Mouse (Mus musculus) kidney, embryonic 14.5 days (tissue): ENCODE results near the gene Ch25h. TPM values are rescaled to one million over a fixed set of nuclear protein-coding genes. Genes with fewer than 3 reads are reported as not detected.

Experiments used
- ATAC-seq: fragments of 200-750 bp; cut with Nextera tagmentation; 2 replicates; pipeline ENCODE4 v1.8.0; 2017; ENCODE audit warnings: moderate number of reproducible peaks, mild to moderate bottlenecking, moderate TSS enrichment, moderate library complexity; ENCODE audit not compliant: low FRiP score, low TSS enrichment
- H3K27ac ChIP-seq: fragments of 300-500 bp; sonication (generic); 2 replicates; pipeline ENCODE4 v1.5.1; 2014; ENCODE audit warnings: low read depth, mild to moderate bottlenecking, low read length, moderate library complexity, mixed read lengths
- H3K27me3 ChIP-seq: fragments of 300-500 bp; sonication (generic); 2 replicates; pipeline ENCODE4 v1.6.1; 2014; ENCODE audit warnings: mild to moderate bottlenecking, low read length; ENCODE audit not compliant: control insufficient read depth, insufficient read depth
- H3K36me3 ChIP-seq: fragments of 300-500 bp; sonication (generic); 2 replicates; pipeline ENCODE4 v1.6.1; 2014; ENCODE audit warnings: low read length, mixed read lengths; ENCODE audit not compliant: control insufficient read depth, insufficient read depth
- H3K4me1 ChIP-seq: fragments of 300-500 bp; sonication (generic); 2 replicates; pipeline ENCODE4 v1.6.1; 2014; ENCODE audit warnings: low read length, mixed read lengths; ENCODE audit not compliant: control insufficient read depth, insufficient read depth
- H3K4me2 ChIP-seq: fragments of 300-500 bp; sonication (generic); replicated peaks from 2 replicates; pipeline ENCODE4 v1.6.1; 2014; ENCODE audit warnings: low read depth, mild to moderate bottlenecking, low read length
- H3K4me3 ChIP-seq: fragments of 300-500 bp; sonication (generic); 2 replicates; pipeline ENCODE4 v1.5.1; 2014; ENCODE audit warnings: mild to moderate bottlenecking, low read length
- H3K9ac ChIP-seq: fragments of 300-500 bp; sonication (generic); 2 replicates; pipeline ENCODE4 v1.6.1; 2014; ENCODE audit warnings: low read depth, mild to moderate bottlenecking, low read length, moderate library complexity
- H3K9me3 ChIP-seq: fragments of 300-500 bp; sonication (generic); 2 replicates; pipeline ENCODE4 v1.6.1; 2016; ENCODE audit warnings: low read length; ENCODE audit not compliant: control insufficient read depth
- WGBS: fragments of 180-500 bp; shearing (Covaris S2); extraction: QIAGEN DNeasy Blood & Tissue Kit; methylation state at CpG from one replicate; pipeline ENCODE4 v1.1.7; 2014; 5-methylcytosine and 5-hydroxymethylcytosine counted together
- polyA plus RNA-seq: library from polyadenylated mRNA; unstranded; fragments of >200 nt; fragmentation: Nextera tagmentation; extraction: Ambion mirVana; gene quantifications from 2 replicates; pipeline ENCODE4 v1.2.1, GENCODE M21; 2014

Ch25h gene
- polyA plus RNA-seq, 1 experiment from 2014 or later, result 2.1 TPM

DNA sequence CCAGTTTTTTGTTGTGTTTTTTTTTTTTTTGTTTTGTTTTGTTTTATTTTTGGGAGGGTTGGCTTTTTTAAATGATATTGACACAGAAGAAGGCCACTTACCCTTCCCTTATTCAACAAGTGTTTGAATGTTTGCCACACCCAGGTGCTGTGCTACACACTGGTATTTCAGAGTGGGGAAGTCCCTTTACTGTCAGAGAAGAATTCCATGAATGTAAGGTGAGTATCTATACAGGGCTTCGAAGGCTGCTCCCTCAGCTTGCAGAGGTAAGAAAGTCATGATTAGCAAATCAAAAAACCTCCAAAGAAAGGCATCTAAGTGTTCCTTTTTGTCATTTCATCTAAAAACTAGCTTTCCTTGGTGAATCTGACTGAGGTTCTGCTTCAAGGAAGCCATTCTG lies 26.1 kb downstream of the Ch25h start:
- Histone ChIP-seq H3K27ac (no peak overlapping the region), H3K36me3 (no peaks in the 10 kb centered on the region), H3K4me1 (no peaks in the 10 kb centered on the region), H3K4me3 (no peak overlapping the region), H3K9ac (no peak overlapping the region), H3K4me2 (no peak overlapping the region), H3K27me3 (no peaks in the 10 kb centered on the region), H3K9me3 (no peaks in the 10 kb centered on the region)
- 88% methylated on average over 1 of the region's 1 CpGs for WGBS
- no peak for ATAC-seq

- Histone ChIP-seq H3K4me3 (no peak overlapping the region), H3K27me3 (no peaks in the 10 kb centered on the region), H3K4me2 (no peak overlapping the region), H3K9ac (no peak overlapping the region), H3K27ac (no peak overlapping the region), H3K4me1 (no peaks in the 10 kb centered on the region), H3K36me3 (no peaks in the 10 kb centered on the region), H3K9me3 (no peaks in the 10 kb centered on the region)
- no peak; the same call in 1 of the 2 replicates for ATAC-seq
- WGBS, result 55% methylated on average over 4 of the region's 4 CpGs
Measured at GRCm38 (mm10) chr19:34445410-34446012, 29.5 kb downstream of the Ch25h start.

- ATAC-seq, result no peak
Measured at GRCm38 (mm10) chr19:34444785-34445184, 30.2 kb downstream of the Ch25h start.

GRCm38 (mm10) chr19:34441979-34442378 lies 33.0 kb downstream of the Ch25h start:
- no peak for ATAC-seq
- H3K27me3 ChIP-seq, result no peaks in the 10 kb centered on the region
- H3K36me3 ChIP-seq, result no peaks in the 10 kb centered on the region
- no peak overlapping the region for H3K4me3 ChIP-seq
- no peak overlapping the region for H3K4me2 ChIP-seq
- 70% methylated on average over 2 of the region's 2 CpGs for WGBS
- no peak overlapping the region for H3K27ac ChIP-seq
- no peak overlapping the region for H3K9ac ChIP-seq
- H3K9me3 ChIP-seq, result no peaks in the 10 kb centered on the region
- H3K4me1 ChIP-seq, result no peaks in the 10 kb centered on the region

More at GRCm38 (mm10) chr19:34444785-34445184, 30.2 kb downstream of the Ch25h start:
- no peaks in the 10 kb centered on the region for H3K4me1 ChIP-seq
- H3K27ac ChIP-seq, result no peak overlapping the region
- no peak overlapping the region for H3K4me3 ChIP-seq
- no peak overlapping the region for H3K9ac ChIP-seq
- no peaks in the 10 kb centered on the region for H3K9me3 ChIP-seq
- no peaks in the 10 kb centered on the region for H3K36me3 ChIP-seq
- 83% methylated on average over 3 of the region's 3 CpGs for WGBS
- H3K27me3 ChIP-seq, result no peaks in the 10 kb centered on the region
- H3K4me2 ChIP-seq, result no peak overlapping the region

DNA sequence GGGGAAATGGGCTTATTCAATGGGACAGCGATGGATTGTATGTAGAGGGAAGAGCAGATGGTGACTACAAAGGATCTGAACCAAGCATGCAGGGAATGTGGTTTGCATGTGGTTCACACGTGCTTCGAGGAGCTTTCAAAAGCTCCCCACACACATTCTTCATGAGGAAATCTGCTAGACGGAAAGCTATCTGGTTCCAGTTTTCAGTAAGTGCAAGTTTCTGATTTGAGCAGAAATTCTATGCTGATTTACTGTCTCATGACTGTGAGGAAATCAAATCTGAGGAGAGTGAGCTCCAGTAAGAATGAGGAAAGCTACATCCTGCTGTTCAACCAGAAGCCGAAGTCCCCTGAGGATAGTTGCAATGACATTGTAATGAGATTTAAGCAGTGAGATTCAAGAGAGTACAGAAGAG lies 39.8 kb downstream of the Ch25h start:
- no peak; the same call in 1 of the 2 replicates for ATAC-seq
- WGBS, result 51% methylated on average over 5 of the region's 5 CpGs
- no peaks in the 10 kb centered on the region for H3K36me3 ChIP-seq

GRCm38 (mm10) chr19:34431314-34431713 lies 43.6 kb downstream of the Ch25h start:
- Histone ChIP-seq H3K4me3 (no peak overlapping the region), H3K4me1 (no peaks in the 10 kb centered on the region), H3K27me3 (no peaks in the 10 kb centered on the region), H3K9ac (no peak overlapping the region), H3K36me3 (no peaks in the 10 kb centered on the region), H3K4me2 (no peak overlapping the region), H3K27ac (no peak overlapping the region), H3K9me3 (no peaks in the 10 kb centered on the region)
- 85% methylated on average over 3 of the region's 3 CpGs for WGBS
- ATAC-seq, result no peak

More for the DNA sequence above, 39.8 kb downstream of the Ch25h start:
- H3K4me1 ChIP-seq, result no peaks in the 10 kb centered on the region
- no peaks in the 10 kb centered on the region for H3K27me3 ChIP-seq
- no peak overlapping the region for H3K9ac ChIP-seq
- no peak overlapping the region for H3K4me2 ChIP-seq
- H3K27ac ChIP-seq, result no peak overlapping the region
- H3K4me3 ChIP-seq, result no peak overlapping the region
- H3K9me3 ChIP-seq, result no peaks in the 10 kb centered on the region

DNA sequence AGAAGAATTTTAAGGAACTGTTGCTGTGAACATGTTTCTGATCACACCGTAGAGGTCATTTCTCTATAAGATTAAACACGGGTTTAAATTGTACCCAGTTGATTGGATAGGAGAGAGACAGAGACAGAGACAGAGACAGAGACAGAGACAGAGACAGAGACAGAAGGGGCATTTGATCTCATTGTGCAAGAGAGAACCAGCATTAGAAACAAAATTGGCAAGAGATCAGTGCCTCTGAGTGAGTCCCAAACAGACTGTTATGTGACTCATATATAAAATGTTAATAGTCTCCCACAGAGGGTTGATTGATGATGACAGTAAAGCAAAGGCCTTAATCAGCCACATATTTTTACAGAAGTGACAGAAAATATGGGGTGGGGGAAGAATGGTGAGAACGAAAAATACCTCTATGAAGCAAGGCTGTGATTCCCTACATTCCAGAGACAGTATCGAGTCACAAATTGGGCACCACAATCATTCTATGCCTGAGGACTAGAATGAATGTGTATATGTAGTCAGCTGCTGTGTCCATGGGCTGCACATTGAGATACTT lies 51.1 kb downstream of the Ch25h start:
- Histone ChIP-seq H3K9ac (no peak overlapping the region), H3K27me3 (no peaks in the 10 kb centered on the region), H3K9me3 (no peaks in the 10 kb centered on the region), H3K4me1 (no peaks in the 10 kb centered on the region), H3K36me3 (no peaks in the 10 kb centered on the region), H3K4me2 (no peak overlapping the region), H3K27ac (no peak overlapping the region), H3K4me3 (no peak overlapping the region)
- ATAC-seq, result no peak
- 78% methylated on average over 4 of the region's 4 CpGs for WGBS

Other genes starting within 250 kb of the Ch25h start
- gene Acta2, start 219.6 kb downstream of the Ch25h start, polyA plus RNA-seq, result 64.4 and 115 TPM in 2 replicates
- 1.8 and 3.1 TPM in 2 replicates for gene Fas, start 184.5 kb downstream of the Ch25h start, polyA plus RNA-seq
- 22.0 and 26.7 TPM in 2 replicates for gene Lipa, start 52.3 kb upstream of the Ch25h start, polyA plus RNA-seq
- gene Ifit2, start 75.5 kb upstream of the Ch25h start, polyA plus RNA-seq, result 3.9 and 9.8 TPM in 2 replicates
- 0.73 and 0.80 TPM in 2 replicates for gene Ifit3, start 108.4 kb upstream of the Ch25h start, polyA plus RNA-seq
- 0.20 TPM in 1 of 2 replicates, not detected in the other for gene Ifit1bl1, start 126.8 kb upstream of the Ch25h start, polyA plus RNA-seq
- 0.41 TPM in 1 of 2 replicates, not detected in the other for gene Ifit3b, start 132.8 kb upstream of the Ch25h start, polyA plus RNA-seq
- 0.11 and 0.16 TPM in 2 replicates for gene Ifit1bl2, start 165.6 kb upstream of the Ch25h start, polyA plus RNA-seq
- 0.16 and 0.35 TPM in 2 replicates for gene Ifit1, start 165.7 kb upstream of the Ch25h start, polyA plus RNA-seq